Mouse (Mus musculus): ENCODE results near the gene 1700025G04Rik.
A peak's percentile ranks its signal among the peaks of the same experiment; 100 is the strongest.

1700025G04Rik gene

GRCm38 (mm10) chr1:152076222-152076845 lies 13.6 kb downstream of the 1700025G04Rik start:
- DNase-seq (ENCODE audit: low read depth, low spot score) = no peak

GRCm38 (mm10) chr1:152075725-152076124 lies 14.2 kb downstream of the 1700025G04Rik start:
- DNase-seq (ENCODE audit: low read depth, low spot score) = no peak

GRCm38 (mm10) chr1:152070441-152070840 lies 19.5 kb downstream of the 1700025G04Rik start:
- DNase-seq (ENCODE audit: low read depth, low spot score) = no peak

- no peak for DNase-seq (ENCODE audit: low read depth, low spot score)
Measured at GRCm38 (mm10) chr1:152069745-152070144, 20.2 kb downstream of the 1700025G04Rik start.

GRCm38 (mm10) chr1:152067919-152068318 lies 22.0 kb downstream of the 1700025G04Rik start:
- no peak for DNase-seq (ENCODE audit: low read depth, low spot score)

GRCm38 (mm10) chr1:152065527-152065926 lies 24.4 kb downstream of the 1700025G04Rik start:
- no peak for DNase-seq (ENCODE audit: low read depth, low spot score)

GRCm38 (mm10) chr1:152063357-152064145 lies 26.4 kb downstream of the 1700025G04Rik start:
- peak; percentile 87 for DNase-seq (ENCODE audit: low read depth, low spot score)

- DNase-seq (ENCODE audit: low read depth, low spot score) = no peak
Measured at GRCm38 (mm10) chr1:152061745-152062144, 28.2 kb downstream of the 1700025G04Rik start.

GRCm38 (mm10) chr1:152060265-152060664 lies 29.7 kb downstream of the 1700025G04Rik start:
- DNase-seq (ENCODE audit: low read depth, low spot score) = no peak

- DNase-seq (ENCODE audit: low read depth, low spot score) = no peak
Measured at GRCm38 (mm10) chr1:152058776-152059175, 31.1 kb downstream of the 1700025G04Rik start.

- no peak for DNase-seq (ENCODE audit: low read depth, low spot score)
Measured at GRCm38 (mm10) chr1:152053112-152053511, 36.8 kb downstream of the 1700025G04Rik start.

GRCm38 (mm10) chr1:152051858-152052257 lies 38.1 kb downstream of the 1700025G04Rik start:
- DNase-seq (ENCODE audit: low read depth, low spot score) = no peak

- DNase-seq (ENCODE audit: low read depth, low spot score) = no peak
Measured at GRCm38 (mm10) chr1:152050037-152050436, 39.9 kb downstream of the 1700025G04Rik start.

- DNase-seq (ENCODE audit: low read depth, low spot score) = no peak
Measured at GRCm38 (mm10) chr1:152048291-152048690, 41.6 kb downstream of the 1700025G04Rik start.

GRCm38 (mm10) chr1:152047416-152047815 lies 42.5 kb downstream of the 1700025G04Rik start:
- no peak for DNase-seq (ENCODE audit: low read depth, low spot score)

- no peak for DNase-seq (ENCODE audit: low read depth, low spot score)
Measured at GRCm38 (mm10) chr1:152043453-152043852, 46.5 kb downstream of the 1700025G04Rik start.

GRCm38 (mm10) chr1:152042409-152042808 lies 47.5 kb downstream of the 1700025G04Rik start:
- DNase-seq (ENCODE audit: low read depth, low spot score) = no peak

- no peak for DNase-seq (ENCODE audit: low read depth, low spot score)
Measured at GRCm38 (mm10) chr1:152041005-152041404, 48.9 kb downstream of the 1700025G04Rik start.

GRCm38 (mm10) chr1:152040053-152040452 lies 49.9 kb downstream of the 1700025G04Rik start:
- no peak for DNase-seq (ENCODE audit: low read depth, low spot score)

- no peak for DNase-seq (ENCODE audit: low read depth, low spot score)
Measured at GRCm38 (mm10) chr1:152039588-152039987, 50.3 kb downstream of the 1700025G04Rik start.

- DNase-seq (ENCODE audit: low read depth, low spot score) = no peak
Measured at GRCm38 (mm10) chr1:152038086-152038485, 51.8 kb downstream of the 1700025G04Rik start.

- no peak for DNase-seq (ENCODE audit: low read depth, low spot score)
Measured at GRCm38 (mm10) chr1:152037589-152037988, 52.3 kb downstream of the 1700025G04Rik start.

- no peak for DNase-seq (ENCODE audit: low read depth, low spot score)
Measured at GRCm38 (mm10) chr1:152034766-152035165, 55.2 kb downstream of the 1700025G04Rik start.
